Mouse (Mus musculus) neural tube, embryonic 11.5 days (tissue): ENCODE results near the gene Antxr2. TPM values are rescaled to one million over a fixed set of nuclear protein-coding genes. Genes with fewer than 3 reads are reported as not detected.

Experiments
- ATAC-seq: fragments of 200-750 bp; cut with Nextera tagmentation; 2 replicates; pipeline ENCODE4 v1.8.0; 2017; ENCODE audit warnings: moderate number of reproducible peaks, mild to moderate bottlenecking, moderate TSS enrichment, moderate library complexity; ENCODE audit not compliant: insufficient read depth, low FRiP score, low TSS enrichment
- DNase-seq: peaks from one replicate; pipeline ENCODE4 v3.0.0-alpha.2; 2015; ENCODE audit warnings: low spot score
- H3K27ac ChIP-seq: fragments of 300-500 bp; sonication (generic); 2 replicates; pipeline ENCODE4 v1.5.1; 2014; ENCODE audit warnings: low read depth, mild to moderate bottlenecking, low read length
- H3K27me3 ChIP-seq: fragments of 300-500 bp; sonication (generic); 2 replicates; pipeline ENCODE4 v1.6.1; 2014; ENCODE audit warnings: mild to moderate bottlenecking, low read length, mixed read lengths; ENCODE audit not compliant: control insufficient read depth, insufficient read depth
- H3K36me3 ChIP-seq: fragments of 300-500 bp; sonication (generic); 2 replicates; pipeline ENCODE4 v1.6.1; 2014; ENCODE audit warnings: mild to moderate bottlenecking, low read length, moderate library complexity, mixed read lengths; ENCODE audit not compliant: control insufficient read depth, insufficient read depth
- H3K4me1 ChIP-seq: fragments of 300-500 bp; sonication (generic); 2 replicates; pipeline ENCODE4 v1.6.1; 2014; ENCODE audit warnings: low read length, mixed read lengths; ENCODE audit not compliant: control insufficient read depth, insufficient read depth
- H3K4me2 ChIP-seq: fragments of 300-500 bp; sonication (generic); 2 replicates; pipeline ENCODE4 v1.6.1; 2014; ENCODE audit warnings: low read depth, mild to moderate bottlenecking, moderate library complexity
- H3K4me3 ChIP-seq: fragments of 300-500 bp; sonication (generic); 2 replicates; pipeline ENCODE4 v1.5.1; 2014; ENCODE audit warnings: low read depth, low read length
- H3K9ac ChIP-seq: fragments of 300-500 bp; sonication (generic); 2 replicates; pipeline ENCODE4 v1.6.1; 2014; ENCODE audit warnings: mild to moderate bottlenecking, low read length
- H3K9me3 ChIP-seq: fragments of 300-500 bp; sonication (generic); 2 replicates; pipeline ENCODE4 v1.6.1; 2016; ENCODE audit warnings: low read length; ENCODE audit not compliant: control insufficient read depth
- WGBS: fragments of 180-500 bp; shearing (Covaris S2); extraction: QIAGEN DNeasy Blood & Tissue Kit; methylation state at CpG from one replicate; pipeline ENCODE4 v1.1.7; 2014; 5-methylcytosine and 5-hydroxymethylcytosine counted together
- polyA plus RNA-seq: library from polyadenylated mRNA; unstranded; fragments of >200 nt; fragmentation: Nextera tagmentation; extraction: Ambion mirVana; gene quantifications from 2 replicates; pipeline ENCODE4 v1.2.1, GENCODE M21; 2014

Antxr2 gene
- polyA plus RNA-seq, 1 experiment from 2014 or later: 14.5 TPM

DNA sequence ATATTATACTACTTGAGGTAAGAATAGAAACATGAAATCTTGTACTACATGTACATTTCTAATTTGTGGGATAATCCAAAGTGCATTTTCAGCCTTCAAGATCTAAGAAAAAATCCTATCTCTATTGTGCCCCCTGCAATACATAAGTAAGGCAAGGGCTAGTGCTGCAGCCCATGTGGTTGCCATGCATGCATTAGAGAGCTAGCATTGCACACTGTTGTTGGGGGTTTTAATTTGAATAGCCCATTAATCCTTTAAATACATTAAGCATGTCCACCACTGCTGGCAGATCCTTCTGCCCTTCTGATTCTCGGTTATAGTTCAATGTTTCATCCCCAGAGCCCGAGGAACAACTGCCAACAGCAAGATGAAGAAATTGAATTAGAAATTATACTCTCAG, 116.0 kb downstream of the Antxr2 start:
- H3K27me3 ChIP-seq: no peaks in the 10 kb centered on the region
- H3K4me2 ChIP-seq: no peak overlapping the region
- no peaks in the 10 kb centered on the region for H3K36me3 ChIP-seq
- 90% methylated on average over 2 of the region's 2 CpGs for WGBS
- ATAC-seq (no peak), DNase-seq (no peak)
- no peak overlapping the region for H3K9ac ChIP-seq
- no peaks in the 10 kb centered on the region; the same call in 1 of the 2 replicates for H3K4me1 ChIP-seq
- H3K9me3 ChIP-seq: no peaks in the 10 kb centered on the region
- no peak overlapping the region for H3K27ac ChIP-seq
- H3K4me3 ChIP-seq: no peak overlapping the region

DNA sequence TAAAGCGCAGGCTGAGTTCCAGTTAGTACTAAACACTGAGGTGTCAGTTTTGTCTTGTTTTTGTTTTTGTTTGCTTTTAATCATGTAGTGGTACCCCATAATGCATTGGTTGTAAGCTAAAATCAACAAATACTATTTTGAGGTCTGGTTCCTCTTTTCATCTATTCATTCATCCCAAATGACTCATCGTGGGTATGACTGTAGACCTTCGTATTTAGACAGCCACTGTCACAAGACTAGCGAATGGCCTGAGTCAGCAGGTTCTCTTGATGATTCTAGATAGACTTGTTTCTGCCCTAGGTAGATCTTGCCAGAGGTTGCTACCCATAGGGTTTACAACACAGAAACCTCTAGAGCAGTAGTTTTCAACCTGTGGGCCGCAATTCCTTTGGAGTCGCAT, 116.9 kb downstream of the Antxr2 start:
- DNase-seq (no peak), ATAC-seq (no peak)
- Histone ChIP-seq H3K36me3 (no peaks in the 10 kb centered on the region), H3K4me1 (no peaks in the 10 kb centered on the region; the same call in 1 of the 2 replicates), H3K4me2 (no peak overlapping the region), H3K27ac (no peak overlapping the region), H3K27me3 (no peaks in the 10 kb centered on the region), H3K9ac (no peak overlapping the region), H3K9me3 (no peaks in the 10 kb centered on the region), H3K4me3 (no peak overlapping the region)
- WGBS: 91% methylated on average over 6 of the region's 6 CpGs

- DNase-seq (no peak), ATAC-seq (no peak)
- Histone ChIP-seq H3K4me1 (no peaks in the 10 kb centered on the region), H3K27ac (no peak overlapping the region), H3K36me3 (no peaks in the 10 kb centered on the region), H3K9ac (no peak overlapping the region), H3K4me2 (no peak overlapping the region), H3K4me3 (no peak overlapping the region), H3K9me3 (no peaks in the 10 kb centered on the region), H3K27me3 (no peaks in the 10 kb centered on the region)
- WGBS: 71% methylated on average over 6 of the region's 6 CpGs
These were observed 123.4 kb downstream of the Antxr2 start for GRCm38 (mm10) chr5:97907482-97907881.

- Histone ChIP-seq H3K4me1 (no peaks in the 10 kb centered on the region), H3K27ac (no peak overlapping the region), H3K36me3 (no peaks in the 10 kb centered on the region), H3K4me3 (no peak overlapping the region), H3K27me3 (no peaks in the 10 kb centered on the region), H3K9ac (no peak overlapping the region), H3K4me2 (no peak overlapping the region), H3K9me3 (no peaks in the 10 kb centered on the region)
- DNase-seq (no peak), ATAC-seq (no peak)
- 77% methylated on average over 13 of the region's 13 CpGs for WGBS
These were observed 124.1 kb downstream of the Antxr2 start for GRCm38 (mm10) chr5:97906537-97907266.

GRCm38 (mm10) chr5:97905856-97906255, 125.0 kb downstream of the Antxr2 start:
- H3K27me3 ChIP-seq: no peaks in the 10 kb centered on the region
- WGBS: 72% methylated on average over 3 of the region's 3 CpGs
- DNase-seq: no peak

GRCm38 (mm10) chr5:97901096-97901495, 129.7 kb downstream of the Antxr2 start:
- Histone ChIP-seq H3K36me3 (no peaks in the 10 kb centered on the region), H3K9ac (no peak overlapping the region), H3K27me3 (no peaks in the 10 kb centered on the region), H3K4me2 (no peak overlapping the region), H3K4me3 (no peak overlapping the region), H3K27ac (no peak overlapping the region), H3K9me3 (no peaks in the 10 kb centered on the region), H3K4me1 (no peaks in the 10 kb centered on the region)
- WGBS: 82% methylated on average over 7 of the region's 7 CpGs
- DNase-seq: no peak
- ATAC-seq: no peak

More at GRCm38 (mm10) chr5:97905856-97906255, 125.0 kb downstream of the Antxr2 start:
- Histone ChIP-seq H3K4me2 (no peak overlapping the region), H3K9me3 (no peaks in the 10 kb centered on the region), H3K4me1 (no peaks in the 10 kb centered on the region), H3K4me3 (no peak overlapping the region), H3K9ac (no peak overlapping the region), H3K27ac (no peak overlapping the region), H3K36me3 (no peaks in the 10 kb centered on the region)
- ATAC-seq: no peak

- H3K27me3 ChIP-seq: no peaks in the 10 kb centered on the region
- DNase-seq (no peak), ATAC-seq (no peak)
- H3K4me2 ChIP-seq: no peak overlapping the region
- no peaks in the 10 kb centered on the region for H3K4me1 ChIP-seq
- no peak overlapping the region for H3K4me3 ChIP-seq
- 91% methylated on average over 5 of the region's 5 CpGs for WGBS
- no peaks in the 10 kb centered on the region for H3K36me3 ChIP-seq
- no peak overlapping the region for H3K27ac ChIP-seq
- no peaks in the 10 kb centered on the region for H3K9me3 ChIP-seq
- no peak overlapping the region for H3K9ac ChIP-seq
These were observed 131.5 kb downstream of the Antxr2 start for GRCm38 (mm10) chr5:97899321-97899720.

DNA sequence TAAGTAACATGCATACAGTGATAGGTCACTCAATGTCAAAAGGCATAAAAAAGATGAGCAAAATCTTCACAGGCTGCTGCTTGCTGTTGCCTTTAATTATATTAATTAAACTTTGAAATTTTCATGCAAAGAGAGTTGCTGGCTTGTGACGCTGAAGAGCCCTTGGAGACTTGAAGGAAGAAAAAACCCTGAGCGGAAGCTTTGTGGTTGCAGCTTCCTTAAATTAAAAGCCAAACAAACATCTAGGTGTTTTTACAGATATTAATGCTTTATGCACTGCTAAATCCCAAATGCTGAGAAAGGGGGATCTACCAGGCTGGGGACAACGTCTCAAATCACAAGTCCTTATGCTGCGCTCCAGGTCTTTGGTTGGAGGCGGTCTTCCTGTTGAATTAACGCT, 145.4 kb downstream of the Antxr2 start:
- WGBS: 94% methylated on average over 6 of the region's 6 CpGs
- ATAC-seq: no peak

DNA sequence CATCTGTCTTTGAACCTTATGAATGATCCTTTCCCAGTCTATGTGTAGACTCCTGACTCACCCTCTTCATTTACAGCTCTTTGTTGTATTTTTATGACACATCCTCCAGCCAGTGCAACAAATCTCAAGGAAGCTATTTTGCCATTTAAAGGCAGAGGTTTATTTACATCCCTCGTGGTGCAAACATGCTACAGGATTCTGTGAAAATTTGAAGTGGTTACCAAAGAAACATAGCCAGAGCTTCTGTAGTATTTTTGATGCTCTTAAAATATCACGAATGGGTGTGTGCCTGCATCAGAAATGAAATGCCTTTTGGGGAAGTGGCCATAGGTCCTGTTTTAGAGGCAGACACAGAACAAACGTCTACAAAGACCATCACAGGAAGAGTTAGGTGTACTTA, 146.7 kb downstream of the Antxr2 start:
- H3K27me3 ChIP-seq: no peaks in the 10 kb centered on the region
- ATAC-seq: no peak
- H3K36me3 ChIP-seq: no peaks in the 10 kb centered on the region
- H3K4me2 ChIP-seq: no peak overlapping the region
- H3K4me1 ChIP-seq: no peaks in the 10 kb centered on the region
- no peaks in the 10 kb centered on the region for H3K9me3 ChIP-seq
- no peak for DNase-seq
- H3K9ac ChIP-seq: no peak overlapping the region
- 87% methylated on average over 3 of the region's 3 CpGs for WGBS
- H3K4me3 ChIP-seq: no peak overlapping the region
- no peak overlapping the region for H3K27ac ChIP-seq

More for the DNA sequence above, 145.4 kb downstream of the Antxr2 start:
- no peak overlapping the region for H3K4me3 ChIP-seq
- no peak for DNase-seq
- no peak overlapping the region for H3K27ac ChIP-seq
- H3K27me3 ChIP-seq: no peaks in the 10 kb centered on the region
- H3K9ac ChIP-seq: no peak overlapping the region
- H3K4me1 ChIP-seq: no peaks in the 10 kb centered on the region
- H3K36me3 ChIP-seq: no peaks in the 10 kb centered on the region
- no peaks in the 10 kb centered on the region for H3K9me3 ChIP-seq
- H3K4me2 ChIP-seq: no peak overlapping the region
